Mouse (Mus musculus) G1E (cell line): ENCODE results near the gene Ankrd60.

ENCODE experiments used
- CTCF ChIP-seq: IDR thresholded peaks from 2 replicates; pipeline ENCODE4 v1.5.1; 2012; ENCODE audit warnings: low read depth, low read length, inconsistent platforms, mixed read lengths
- TAL1 ChIP-seq: conservative IDR thresholded peaks from 2 replicates; pipeline ENCODE4 v1.6.1; 2012; ENCODE audit warnings: low read depth, low read length, inconsistent platforms, mixed read lengths

- TF ChIP-seq TAL1 (no peak), CTCF (no peak)
Measured at GRCm38 (mm10) chr2:173535886-173536285, 42.3 kb downstream of the Ankrd60 start.
